Mouse (Mus musculus) heart, postnatal 0 days (tissue): ENCODE measurements at regions not wholly inside any gene's neighbourhood (a gene's known extent, or its start where the extent isn't known, plus 50 kb on each side); places are given as distances from the start of the nearest gene placed in this dataset.

Experiments used
- CTCF ChIP-seq: IDR thresholded peaks from 2 replicates; pipeline ENCODE4 v1.5.1; 2016; ENCODE audit warnings: antibody characterized with exemption, control low read depth, low read depth
- EP300 ChIP-seq: IDR thresholded peaks from 2 replicates; pipeline ENCODE4 v1.6.1; 2016; ENCODE audit warnings: antibody characterized with exemption, low read depth

- TF ChIP-seq EP300 = no peak
- TF ChIP-seq CTCF = no peak
Observed at GRCm38 (mm10) chr11:63351999-63352398, 223.2 kb downstream of the Pmp22 start.
